In the genomic region with DNA sequence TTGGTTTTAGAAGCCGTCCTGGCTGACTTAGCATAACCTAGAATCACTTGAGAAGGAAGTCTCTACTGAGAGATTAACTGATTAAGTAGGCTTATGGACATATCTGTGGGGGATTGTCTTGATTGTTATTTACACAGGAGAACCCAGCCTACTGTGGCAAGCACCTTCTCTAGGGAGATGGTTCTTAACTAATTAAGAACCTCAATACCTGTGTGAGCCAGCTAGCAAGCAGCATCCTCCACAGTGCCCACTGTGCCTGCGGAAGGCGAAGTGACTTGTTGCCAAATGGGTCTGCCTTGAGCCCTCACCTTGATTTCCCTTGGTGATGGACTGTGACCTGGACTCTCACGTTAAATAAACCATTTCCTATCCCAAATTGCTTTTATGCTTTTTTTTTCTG, we compare ENCODE assay signal across 35 mouse cellular contexts.
"Had no signal": no experiment of that assay in that cellular context is flagged by ENCODE, and none has a peak within 500 bp of the region (broad histone marks: within the 10 kb centered on the region; RNA-seq: fewer than 3 reads in every experiment).

No protein-coding gene starts in this region.

- H3K36me3 ChIP-seq: heart, embryonic 12.5 days; heart, embryonic 13.5 days; heart, embryonic 15.5 days; hindbrain, embryonic 10.5 days; hindbrain, embryonic 12.5 days; hindbrain, embryonic 13.5 days; hindbrain, embryonic 15.5 days; intestine, embryonic 15.5 days; kidney, embryonic 15.5 days had no signal

- H3K9me3 ChIP-seq: heart, embryonic 12.5 days; heart, embryonic 13.5 days; heart, embryonic 15.5 days; hindbrain, embryonic 10.5 days; hindbrain, embryonic 12.5 days; hindbrain, embryonic 13.5 days; hindbrain, embryonic 15.5 days; intestine, embryonic 15.5 days; kidney, embryonic 15.5 days had no signal

- H3K27me3 ChIP-seq: heart, embryonic 12.5 days; heart, embryonic 13.5 days; hindbrain, embryonic 12.5 days; intestine, embryonic 15.5 days had no signal

- H3K4me3 ChIP-seq: heart, embryonic 12.5 days; heart, embryonic 13.5 days; heart, embryonic 15.5 days; hindbrain, embryonic 10.5 days; hindbrain, embryonic 12.5 days; hindbrain, embryonic 13.5 days; hindbrain, embryonic 15.5 days; intestine, embryonic 15.5 days; kidney, embryonic 15.5 days; layer of hippocampus, adult 2 months; left cerebral cortex, adult 2 months had no signal

- H3K4me1 ChIP-seq: heart, embryonic 12.5 days; heart, embryonic 13.5 days; heart, embryonic 15.5 days; hindbrain, embryonic 13.5 days; intestine, embryonic 15.5 days had no signal

- H3K9ac ChIP-seq: heart, embryonic 12.5 days; heart, embryonic 13.5 days; heart, embryonic 15.5 days; hindbrain, embryonic 12.5 days; hindbrain, embryonic 13.5 days; hindbrain, embryonic 14.5 days; hindbrain, embryonic 15.5 days; intestine, embryonic 15.5 days; kidney, embryonic 15.5 days had no signal

- H3K27ac ChIP-seq: heart, embryonic 13.5 days; heart, embryonic 15.5 days; hindbrain, embryonic 10.5 days; hindbrain, embryonic 12.5 days; hindbrain, embryonic 13.5 days; hindbrain, embryonic 14.5 days; hindbrain, embryonic 15.5 days; hindbrain, postnatal 0 days; intestine, embryonic 15.5 days; kidney, embryonic 15.5 days; kidney, postnatal 0 days; layer of hippocampus, adult 2 months; left cerebral cortex, adult 2 months had no signal

- H3K4me2 ChIP-seq: heart, embryonic 11.5 days; heart, embryonic 12.5 days; heart, embryonic 13.5 days; heart, embryonic 15.5 days; hindbrain, embryonic 12.5 days; hindbrain, embryonic 13.5 days; hindbrain, embryonic 14.5 days; hindbrain, embryonic 15.5 days; intestine, embryonic 15.5 days; kidney, embryonic 15.5 days had no signal

- ATAC-seq: hindbrain, embryonic 16.5 days; hindbrain, postnatal 0 days; inflammation-experienced regulatory T-cells, adult 6 months; intestine, embryonic 15.5 days; intestine, embryonic 16.5 days; intestine, postnatal 0 days had no signal

- DNase-seq: heart, postnatal 10 days; heart, postnatal 14 days; heart, postnatal 36 days; heart, postnatal 4 days; kidney, adult 11 months; kidney, adult 18-20 months; kidney, adult 2 months; kidney, adult 8-10 months; kidney, adult 9 months; kidney, postnatal 10 days; kidney, postnatal 14 days; kidney, postnatal 25 days; kidney, postnatal 36 days; kidney, postnatal 4 days; layer of hippocampus, adult 9-11 months; layer of hippocampus, postnatal 36 days had no signal
